Mouse (Mus musculus) 416B (cell line): ENCODE results near the gene Tas2r105.
A peak's percentile ranks its signal among the peaks of the same experiment; 100 is the strongest.

Experiments
- DNase-seq: peaks from one replicate; pipeline ENCODE4 v3.0.0; 2011; ENCODE audit warnings: low read depth

The Tas2r105 gene

GRCm38 (mm10) chr6:131687395-131687794 lies at the start of gene Tas2r105:
Tas2r105 (minus strand) TSS chr6:131687495.
- DNase-seq = no peak

- DNase-seq = peak; percentile 37
Observed at GRCm38 (mm10) chr6:131712803-131713202, 25.5 kb upstream of the Tas2r105 start.

DNA sequence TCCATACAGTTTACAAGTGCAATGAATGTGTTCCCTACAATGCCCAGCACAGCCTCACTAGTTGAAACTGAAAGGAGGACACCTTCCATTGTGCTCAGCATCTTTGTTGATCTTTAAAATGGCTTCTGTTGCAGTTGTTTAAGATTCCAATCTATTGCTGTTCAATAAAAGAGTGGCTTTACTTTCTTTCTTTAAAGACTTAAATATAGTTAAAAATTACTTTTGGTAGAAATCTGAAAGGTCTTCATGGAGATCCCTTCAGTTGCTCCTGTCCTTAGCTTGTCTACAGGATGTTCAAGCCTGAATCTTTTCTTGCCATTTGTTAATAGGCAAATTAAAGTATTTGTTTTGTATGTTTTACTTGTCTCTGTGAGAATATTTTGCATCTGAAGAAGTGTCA lies 2.7 kb upstream of the Tas2r105 start, which contains the start of gene Tas2r114:
TSS of gene Tas2r114 (minus strand) at position 101 of the 400 bp plus-strand sequence.
- no peak for DNase-seq

- DNase-seq = no peak
Observed at GRCm38 (mm10) chr6:131685644-131686043, 1.7 kb downstream of the Tas2r105 start, which contains the start of gene Tas2r104. Tas2r104 (minus strand) TSS chr6:131685744.

DNA sequence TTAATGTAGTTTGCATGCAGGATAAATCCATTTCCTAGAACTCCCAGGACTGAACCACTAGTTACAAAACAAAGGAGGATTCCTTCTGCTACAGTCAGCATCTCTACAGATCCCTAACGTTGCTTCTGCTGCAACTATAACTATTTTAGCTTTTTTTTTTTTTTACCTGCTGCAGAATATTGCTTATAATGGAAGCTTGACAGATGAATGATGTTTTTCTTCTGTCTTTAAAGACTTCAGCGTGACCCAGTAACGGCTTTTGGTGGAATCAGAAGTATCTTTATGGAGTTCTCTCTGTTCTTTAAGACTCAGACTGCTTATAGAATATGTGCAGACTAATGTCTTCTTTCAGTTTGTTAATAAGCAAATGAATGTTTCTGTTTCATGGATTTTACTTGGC lies 8.5 kb downstream of the Tas2r105 start, which contains the start of gene Tas2r106:
TSS of gene Tas2r106 (minus strand) at position 101 of the 400 bp plus-strand sequence.
- DNase-seq = no peak

- DNase-seq = no peak
Observed at GRCm38 (mm10) chr6:131660049-131660448, 27.2 kb downstream of the Tas2r105 start, which contains the start of gene Tas2r107. Tas2r107 (minus strand) TSS chr6:131660149.
